Mouse (Mus musculus): ENCODE measurements at regions not wholly inside any gene's neighbourhood (a gene's known extent, or its start where the extent isn't known, plus 50 kb on each side); places are given as distances from the start of the nearest gene placed in this dataset.

DNA sequence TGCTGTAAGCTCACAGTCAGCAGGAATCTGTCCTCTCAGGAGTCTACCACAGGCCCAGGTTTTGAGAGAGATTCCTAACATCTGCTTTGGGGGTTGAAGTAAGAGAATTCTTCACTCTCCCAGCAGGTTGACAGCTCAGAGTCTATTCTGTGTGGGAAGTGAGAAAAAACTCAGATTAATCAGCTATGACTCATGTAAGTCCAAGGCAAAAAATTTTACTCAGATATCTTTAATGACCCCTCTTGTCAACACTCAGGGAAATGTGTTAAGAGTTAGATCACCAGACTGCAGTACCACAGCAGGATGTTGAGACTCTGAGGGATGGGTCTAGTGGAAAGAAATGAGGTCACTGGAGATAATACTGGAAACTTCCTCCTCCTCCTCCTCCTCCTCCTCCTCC is 688.4 kb downstream of the Hs3st4 start:
- DNase-seq (ENCODE audit: low spot score in 2 of 2): no peak

DNA sequence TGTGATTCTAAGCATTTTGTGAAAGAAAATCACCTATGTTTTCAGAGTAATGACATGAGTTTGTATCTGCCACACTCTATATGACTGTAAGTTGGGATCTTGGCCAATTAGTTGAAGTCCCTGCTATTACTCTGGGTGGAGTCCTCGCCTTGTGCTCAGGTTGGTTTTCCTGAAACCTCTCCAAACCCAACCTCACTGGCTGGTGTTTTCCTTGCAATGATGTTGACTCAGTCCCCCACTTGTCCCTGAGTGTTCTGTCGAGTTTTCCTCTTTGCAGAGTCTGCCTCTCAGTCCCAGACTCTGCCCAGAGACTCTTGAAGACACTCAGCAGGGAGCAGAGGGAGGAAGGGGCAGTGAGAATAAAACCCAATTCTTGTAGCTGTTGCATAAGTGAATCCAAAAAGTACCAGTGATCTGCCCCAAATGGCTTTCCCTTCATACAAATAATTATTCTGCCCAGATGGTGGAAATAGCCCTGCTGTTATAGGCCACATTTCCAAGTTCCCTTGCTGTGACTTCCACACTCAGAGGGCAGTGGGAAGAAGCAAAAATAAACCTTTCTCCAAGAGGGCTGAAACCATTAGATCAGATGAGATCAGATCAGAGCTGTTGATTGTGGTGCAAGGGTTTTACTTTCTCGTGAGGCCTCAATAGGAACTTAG is 694.3 kb downstream of the Hs3st4 start:
- DNase-seq (ENCODE audit: low spot score in 2 of 2): no peak

DNA sequence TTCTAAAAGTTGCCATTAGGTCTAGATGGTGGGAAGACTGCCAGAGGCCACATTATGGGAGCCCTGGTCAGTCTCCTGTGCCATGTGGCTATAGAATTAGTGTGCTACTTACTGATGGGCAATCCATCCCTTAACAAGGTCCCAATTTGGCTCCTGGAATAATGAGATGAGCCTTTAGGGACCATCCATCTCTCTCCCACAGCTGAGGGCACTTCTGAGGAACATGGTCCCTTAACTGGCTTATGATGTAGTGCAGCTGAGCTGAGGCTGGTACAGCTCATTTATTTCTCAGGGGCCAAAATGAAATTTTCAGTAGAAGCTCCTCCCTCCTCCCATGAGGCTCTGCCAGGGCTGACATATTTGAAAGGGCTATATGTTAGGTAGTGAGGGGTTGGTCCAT is 697.9 kb downstream of the Hs3st4 start:
- DNase-seq (ENCODE audit: low spot score in 2 of 2): no peak

DNA sequence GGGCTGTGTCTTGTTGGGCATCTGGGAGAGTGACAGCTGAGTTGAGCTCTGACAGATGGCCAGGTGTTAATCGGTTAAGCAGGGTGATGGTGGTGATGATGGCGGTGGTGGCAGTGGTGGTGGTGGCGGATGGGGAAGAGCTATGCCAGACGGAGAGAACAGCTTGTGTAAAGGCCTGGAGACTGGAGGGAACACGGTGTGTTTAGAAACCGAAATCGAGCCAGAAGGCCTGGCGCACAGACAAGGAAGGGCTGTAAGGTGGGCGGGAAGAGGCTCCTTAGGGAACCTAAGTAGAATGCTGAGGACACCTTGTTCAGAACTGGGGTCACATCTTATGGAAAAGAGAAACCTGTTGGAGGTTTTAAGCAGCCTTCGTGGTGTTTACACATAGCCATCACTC is 698.5 kb downstream of the Hs3st4 start:
- no peak for DNase-seq (ENCODE audit: low spot score in 2 of 2)

DNA sequence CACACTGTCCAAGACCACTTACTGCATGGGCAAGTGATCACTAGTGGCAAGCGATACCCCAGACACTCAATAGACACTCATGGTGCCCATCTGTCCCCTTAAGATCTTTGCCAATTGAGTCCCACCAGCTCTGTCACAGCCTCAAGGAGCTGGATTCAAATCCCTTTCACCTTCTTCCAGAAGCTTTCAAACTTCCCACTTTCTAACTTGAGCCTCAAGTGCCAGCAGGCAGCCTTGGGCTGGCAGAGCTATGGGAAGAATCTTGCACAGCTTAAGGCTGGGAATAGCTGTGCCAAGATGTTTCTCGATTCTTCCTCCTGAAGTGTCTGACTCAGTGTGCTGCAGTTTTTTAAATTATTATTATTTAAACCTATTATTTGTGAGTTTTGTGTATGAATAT is 699.2 kb downstream of the Hs3st4 start:
- no peak for DNase-seq (ENCODE audit: low spot score in 2 of 2)

DNA sequence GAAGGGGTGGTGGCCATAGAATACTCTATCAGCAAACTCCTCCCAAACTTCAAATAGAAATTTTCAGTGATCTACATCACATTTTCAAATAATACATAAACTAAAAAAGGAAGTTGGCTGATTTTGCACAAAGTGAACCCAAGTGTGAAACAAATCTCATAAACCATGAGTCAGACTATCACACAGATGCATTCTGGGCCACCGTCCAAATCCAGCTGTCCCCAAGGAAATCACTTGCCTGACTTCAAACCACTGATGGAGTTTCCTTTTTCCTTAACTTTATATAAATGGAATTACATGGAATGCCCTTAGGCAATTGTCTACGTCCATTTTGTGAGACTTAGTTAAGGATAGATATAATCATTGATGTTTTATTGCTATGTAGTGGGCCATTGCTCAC is 702.8 kb downstream of the Hs3st4 start:
- DNase-seq (ENCODE audit: low spot score in 2 of 2): no peak

DNA sequence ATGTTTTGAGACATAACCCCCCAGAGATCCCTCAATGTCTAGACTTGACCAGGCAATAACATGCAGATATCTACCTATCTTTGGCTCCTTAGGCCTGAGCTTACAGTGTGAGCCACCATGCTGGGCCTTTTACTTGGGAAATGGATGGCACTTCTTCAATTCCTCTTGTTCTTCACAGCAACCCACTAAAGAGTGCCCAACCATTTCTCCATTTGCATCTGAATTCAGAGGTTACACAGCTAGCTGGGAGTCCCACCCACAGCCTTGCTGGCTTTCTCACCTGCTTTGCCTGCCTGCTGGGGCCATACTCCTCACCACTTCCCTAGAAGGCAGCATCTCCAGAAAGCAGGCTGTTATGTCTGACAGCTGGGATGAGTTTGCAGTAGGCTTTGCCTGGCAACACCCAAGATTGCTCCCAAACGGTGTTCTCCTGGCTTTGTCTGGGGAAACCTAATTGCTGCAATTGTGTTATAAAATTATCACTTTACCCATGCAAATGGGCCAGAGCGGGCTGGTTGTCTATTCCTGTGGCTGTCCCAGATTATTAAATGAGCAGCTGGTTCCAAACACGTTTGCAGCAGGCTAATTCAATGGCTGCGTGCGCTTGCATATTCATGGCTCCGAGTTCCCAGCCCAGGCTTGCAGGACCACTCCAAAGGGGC is 721.6 kb downstream of the Hs3st4 start:
- no peak for DNase-seq (ENCODE audit: low spot score in 2 of 2)

DNA sequence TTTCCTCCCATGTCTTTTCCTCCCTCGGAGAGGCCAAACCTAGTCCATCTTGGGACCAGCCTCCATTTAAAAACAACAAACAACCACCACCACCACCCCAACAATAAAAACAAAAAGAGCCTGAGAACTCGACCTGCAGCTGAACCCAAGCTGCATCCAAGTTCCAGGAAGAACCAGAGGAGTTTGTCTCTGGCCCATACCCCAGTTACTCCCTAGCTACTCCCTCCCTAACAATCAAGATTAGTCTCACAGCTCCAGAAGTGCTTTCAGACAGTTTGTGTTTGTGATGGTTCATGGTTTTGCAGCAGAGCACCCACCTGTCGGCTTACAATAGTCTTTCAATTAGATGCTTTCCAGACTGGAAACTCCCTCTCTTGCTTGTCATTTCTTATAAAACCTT is 724.5 kb downstream of the Hs3st4 start:
- no peak for DNase-seq (ENCODE audit: low spot score in 2 of 2)

DNA sequence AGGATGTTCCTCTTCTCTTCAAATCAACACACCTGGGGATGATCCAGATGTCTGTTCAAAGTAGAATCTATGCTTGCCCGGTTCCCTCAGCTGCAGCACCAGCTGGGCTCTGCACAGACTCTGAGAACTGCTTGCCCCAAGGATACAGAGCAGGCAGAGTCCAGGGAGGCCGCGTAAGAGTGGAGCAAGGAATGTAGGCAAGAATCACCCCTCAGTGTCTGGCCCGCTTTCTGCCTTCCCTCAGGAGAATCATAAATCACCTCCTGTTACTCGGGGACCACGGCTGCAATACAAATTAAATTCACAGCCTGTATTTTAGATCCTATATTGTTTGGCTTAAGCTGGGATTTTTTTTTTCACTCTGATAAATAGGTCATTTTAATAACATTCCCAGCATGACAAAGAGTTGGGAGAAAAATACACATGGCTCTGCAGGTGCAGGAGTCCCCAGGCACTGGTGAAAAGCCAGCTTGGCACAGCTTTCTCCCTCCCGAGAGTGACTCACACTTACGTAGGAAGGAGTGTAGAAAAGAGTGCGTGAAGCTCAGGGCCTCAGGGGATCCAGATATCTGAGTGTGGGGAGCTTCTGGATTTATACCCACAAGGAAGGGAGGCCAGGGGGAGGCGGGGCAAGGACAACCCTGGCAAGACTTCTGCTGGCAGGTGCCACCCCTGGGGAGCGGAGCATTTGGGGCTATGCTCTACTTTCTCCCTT is 726.3 kb downstream of the Hs3st4 start:
- DNase-seq (ENCODE audit: low spot score in 2 of 2): no peak

DNA sequence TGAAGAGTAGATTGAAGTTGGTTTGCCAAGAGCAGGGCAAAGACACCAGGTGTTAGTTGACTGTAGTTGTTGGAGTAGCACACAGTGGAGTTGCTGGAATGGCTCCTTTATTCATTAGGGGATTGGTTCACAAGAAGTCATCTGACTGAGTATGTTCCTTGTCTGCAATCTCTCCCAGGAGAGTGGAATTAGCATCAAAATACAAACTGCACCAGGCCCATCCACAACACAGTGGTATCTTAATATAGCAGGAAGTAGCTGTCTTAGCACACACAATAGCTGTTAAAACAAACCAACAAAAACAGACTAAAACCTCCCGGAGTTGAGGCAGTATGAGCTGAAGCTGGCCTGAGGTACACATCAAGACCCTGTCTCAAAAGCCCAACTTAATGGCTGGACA is 723.5 kb upstream of the Kdm8 start:
- no peak for DNase-seq (ENCODE audit: low spot score in 2 of 2)

DNA sequence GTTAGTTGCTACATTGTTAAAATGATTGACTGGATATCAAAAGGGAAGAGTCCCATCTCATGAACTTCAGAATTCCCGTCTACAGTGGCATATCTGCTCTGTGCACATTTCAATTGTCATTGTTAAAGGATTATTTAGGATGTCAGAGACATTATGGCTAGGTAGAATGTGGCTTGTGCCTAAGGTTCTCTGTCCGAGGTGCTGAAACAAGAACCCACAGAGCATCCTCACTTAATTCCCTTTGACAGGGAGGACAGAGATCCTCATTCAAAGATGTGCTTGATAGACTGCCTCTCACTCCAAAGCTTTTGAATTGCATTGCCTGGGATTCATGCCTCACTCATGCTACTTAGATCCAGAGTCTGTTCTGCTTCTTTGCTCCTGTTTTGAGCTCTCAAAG is 702.4 kb upstream of the Kdm8 start:
- no peak for DNase-seq (ENCODE audit: low spot score in 2 of 2)

DNA sequence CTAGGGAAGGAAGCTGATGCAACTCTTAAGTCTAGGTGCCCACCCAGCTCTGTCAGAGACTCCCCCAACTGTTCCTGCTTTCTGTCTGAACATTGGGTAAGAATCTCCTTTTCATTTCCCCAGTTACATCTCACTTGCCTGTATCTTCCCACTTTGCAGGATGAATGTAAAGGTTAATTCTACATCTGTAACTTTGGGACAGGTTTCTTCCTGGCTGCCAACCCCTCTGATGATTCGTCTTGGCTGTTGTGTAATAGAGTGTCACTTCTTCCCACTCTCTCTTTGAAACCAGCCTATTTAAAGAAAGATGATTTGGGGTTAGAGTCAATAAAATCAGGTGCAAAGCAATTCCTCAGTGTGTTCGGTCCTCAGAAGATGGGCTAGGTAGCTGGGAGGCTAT is 698.2 kb upstream of the Kdm8 start:
- DNase-seq (ENCODE audit: low spot score in 2 of 2): no peak

DNA sequence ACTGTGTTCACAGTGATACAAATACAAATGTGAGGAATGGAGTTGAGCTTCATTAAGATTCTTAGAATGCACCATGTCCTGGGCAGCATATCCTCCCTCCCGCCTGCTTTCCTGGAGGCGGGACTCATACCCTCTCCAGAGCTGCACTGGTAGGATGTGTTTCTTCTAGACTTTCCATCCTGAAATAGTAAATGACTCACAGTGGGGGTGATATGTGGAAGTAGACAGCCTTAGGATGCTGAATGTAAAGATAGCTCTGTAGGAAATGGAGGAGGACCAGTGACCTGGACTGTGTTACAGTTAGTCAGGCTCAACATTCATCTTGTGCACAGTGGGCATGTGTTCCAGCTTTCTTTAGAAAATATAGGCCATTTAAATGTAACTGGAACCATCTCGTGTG is 696.1 kb upstream of the Kdm8 start:
- no peak for DNase-seq (ENCODE audit: low spot score in 2 of 2)

DNA sequence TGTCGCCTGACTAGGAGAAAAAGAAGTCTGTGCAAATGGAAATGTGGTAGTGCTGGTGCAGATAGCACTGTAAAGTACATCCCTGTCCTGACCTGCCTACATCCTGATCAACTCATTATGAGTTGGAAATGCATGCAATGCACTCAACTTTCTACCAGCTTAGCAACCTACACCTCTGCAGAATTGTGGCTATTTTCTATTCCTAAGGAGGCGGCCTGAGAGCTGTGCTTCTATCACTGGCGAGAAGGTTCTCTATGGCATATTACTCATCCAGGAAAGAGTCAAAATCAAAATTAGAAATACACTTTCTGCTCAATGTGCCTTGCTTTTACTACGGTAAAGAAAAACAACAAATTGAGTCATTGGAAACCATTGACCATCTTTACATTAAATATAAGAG is 685.4 kb upstream of the Kdm8 start:
- DNase-seq (ENCODE audit: low spot score in 2 of 2): no peak

DNA sequence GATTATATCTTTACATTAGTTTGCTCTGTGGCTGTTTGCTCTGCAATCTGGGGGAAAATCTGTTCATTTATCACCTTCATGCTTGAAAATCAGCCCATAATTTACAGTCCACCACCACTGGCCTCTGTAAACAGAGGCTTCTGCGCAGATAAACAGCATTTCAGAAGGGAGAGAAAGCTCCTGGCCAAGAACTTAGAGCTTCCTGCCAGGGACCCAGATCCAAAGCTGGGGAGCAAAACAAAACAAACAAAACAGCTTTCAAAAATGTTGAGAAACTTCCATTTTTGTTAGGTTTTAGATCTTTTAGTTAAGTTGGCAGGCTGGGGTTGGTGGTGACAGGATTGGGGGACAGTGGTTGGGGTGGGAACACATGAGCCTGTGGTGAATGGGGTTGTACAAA is 666.7 kb upstream of the Kdm8 start:
- no peak for DNase-seq (ENCODE audit: low spot score in 2 of 2)

DNA sequence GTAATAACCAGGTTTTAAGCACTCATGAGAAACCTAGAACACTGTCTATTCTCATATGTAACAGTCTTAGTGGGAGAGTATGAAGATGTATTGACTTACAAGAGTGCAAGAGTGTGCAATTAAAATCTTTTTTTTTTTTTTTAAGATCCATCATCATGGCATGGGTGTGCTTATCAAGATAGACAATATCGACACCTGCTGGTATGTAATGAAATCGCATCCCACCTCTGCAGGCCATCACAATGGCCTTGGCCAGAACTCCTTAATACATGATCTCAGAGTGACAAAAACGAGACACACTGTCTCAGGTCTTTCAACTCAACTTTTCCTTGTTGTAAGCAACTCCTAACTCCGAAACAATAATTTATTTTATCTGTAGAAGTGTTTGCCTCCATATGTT is 661.7 kb upstream of the Kdm8 start:
- no peak for DNase-seq (ENCODE audit: low spot score in 2 of 2)

DNA sequence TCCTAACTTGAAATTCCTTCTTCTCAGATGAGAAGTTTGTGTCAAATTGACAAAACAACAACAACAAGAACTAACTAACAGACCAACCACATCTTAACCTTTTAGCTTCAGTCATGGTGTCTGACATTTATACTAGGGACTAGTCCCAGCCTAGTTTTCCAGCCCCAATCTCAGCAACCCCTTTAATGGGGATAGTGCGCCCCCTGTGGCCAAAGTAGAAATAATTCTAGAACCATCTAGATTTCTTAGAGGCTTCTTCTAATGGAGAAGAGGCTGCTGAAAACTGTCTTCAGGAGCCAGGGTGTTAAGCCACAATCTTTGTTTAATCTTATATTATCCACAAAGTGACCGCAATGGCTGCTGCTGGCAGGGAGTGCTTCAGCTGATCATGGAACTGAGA is 659.5 kb upstream of the Kdm8 start:
- no peak for DNase-seq (ENCODE audit: low spot score in 2 of 2)

DNA sequence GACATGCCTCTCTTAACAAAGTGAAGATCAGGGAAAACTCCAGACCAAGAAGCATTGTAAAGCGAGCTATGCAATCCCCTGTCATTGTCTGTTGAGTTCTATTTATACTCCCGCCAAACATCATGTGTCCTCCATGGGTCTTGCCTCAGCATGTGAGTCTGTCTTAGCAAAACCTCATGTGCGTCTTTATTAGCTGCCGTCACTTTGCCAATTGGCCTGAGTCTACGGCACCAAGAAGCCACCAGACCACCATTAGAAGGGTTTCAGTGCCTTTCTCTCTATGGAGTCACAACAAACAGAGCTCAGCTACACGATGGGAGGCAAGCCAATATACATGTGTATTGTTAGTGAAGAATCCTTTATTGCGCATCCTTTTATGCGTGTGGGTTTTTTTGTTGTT is 658.6 kb upstream of the Kdm8 start:
- no peak for DNase-seq (ENCODE audit: low spot score in 2 of 2)

DNA sequence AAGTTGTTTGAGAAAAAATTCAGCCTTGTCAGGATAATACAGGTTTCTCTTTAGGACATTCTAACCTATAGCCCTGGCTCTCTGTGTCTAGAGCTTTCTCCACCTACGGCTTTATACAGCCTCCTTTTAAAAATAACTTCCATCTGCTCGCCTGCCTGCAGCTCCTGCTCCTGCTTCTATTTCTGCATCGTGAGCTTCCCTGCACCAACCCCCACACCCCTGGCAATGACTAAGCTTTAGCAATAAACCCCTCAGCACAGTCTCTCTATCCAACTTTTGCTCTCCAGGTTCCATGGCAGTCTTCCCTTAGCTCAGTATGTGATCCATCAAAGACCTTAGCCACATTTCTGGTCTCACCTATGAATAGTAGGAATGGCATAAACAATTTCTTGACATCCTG is 655.7 kb upstream of the Kdm8 start:
- no peak for DNase-seq (ENCODE audit: low spot score in 2 of 2)

DNA sequence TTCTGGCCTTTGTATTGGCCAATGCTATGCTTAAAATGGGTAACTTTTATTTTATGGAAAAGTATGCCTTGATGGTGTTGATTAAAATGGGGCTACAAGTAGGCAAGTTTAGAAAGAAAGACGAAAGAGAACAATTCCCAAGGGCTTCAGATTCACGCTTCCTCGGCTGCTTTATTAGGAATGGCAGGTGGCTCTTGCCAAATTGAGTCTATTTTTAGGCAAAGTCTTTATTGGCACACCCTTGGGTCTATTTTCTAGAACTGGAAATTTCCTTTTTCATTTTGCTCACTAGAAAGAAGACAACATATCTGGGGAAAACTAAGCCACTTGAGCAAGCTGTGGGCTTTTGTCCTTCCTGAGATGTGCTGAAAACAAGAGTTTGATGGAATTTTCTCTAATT is 641.4 kb upstream of the Kdm8 start:
- DNase-seq (ENCODE audit: low spot score in 2 of 2): no peak

DNA sequence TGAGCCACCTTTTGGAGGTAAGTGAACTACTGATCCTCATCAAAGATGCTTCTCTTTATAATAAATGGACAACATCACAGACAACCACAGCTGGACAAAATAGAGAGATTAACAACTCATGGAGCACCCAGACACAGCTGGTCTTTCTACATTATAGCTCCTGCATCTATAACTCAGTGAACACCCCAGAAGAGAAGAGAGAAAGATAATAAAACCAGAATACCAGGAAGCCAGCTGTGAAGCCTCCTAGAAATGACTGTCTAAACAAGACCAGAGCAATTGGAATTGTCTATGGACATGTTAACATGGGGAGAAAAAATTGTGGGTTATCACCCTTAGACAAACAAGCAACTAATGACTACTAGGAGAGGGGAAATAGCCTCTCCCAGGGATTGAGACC is 609.8 kb upstream of the Kdm8 start:
- DNase-seq (ENCODE audit: low spot score in 2 of 2): no peak

DNA sequence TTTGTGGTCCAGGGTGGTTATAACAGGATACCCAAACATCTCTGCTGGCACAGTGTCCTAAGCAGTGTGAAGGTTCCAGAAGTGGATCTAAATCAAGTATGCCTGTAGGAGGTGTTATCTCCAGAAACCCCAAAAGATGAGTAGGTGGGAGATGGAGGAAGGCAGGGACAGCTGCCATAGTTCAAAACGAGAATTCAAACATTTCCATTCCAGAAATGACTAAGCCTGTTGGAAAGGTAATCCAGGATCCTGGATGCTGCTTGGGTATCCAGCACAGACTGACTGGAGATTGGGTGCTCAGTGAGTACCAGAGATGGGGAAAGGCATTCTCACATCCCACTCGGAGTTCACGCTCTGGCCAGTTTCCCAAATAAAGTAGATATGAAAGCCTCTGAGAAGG is 607.9 kb upstream of the Kdm8 start:
- no peak for DNase-seq (ENCODE audit: low spot score in 2 of 2)

DNA sequence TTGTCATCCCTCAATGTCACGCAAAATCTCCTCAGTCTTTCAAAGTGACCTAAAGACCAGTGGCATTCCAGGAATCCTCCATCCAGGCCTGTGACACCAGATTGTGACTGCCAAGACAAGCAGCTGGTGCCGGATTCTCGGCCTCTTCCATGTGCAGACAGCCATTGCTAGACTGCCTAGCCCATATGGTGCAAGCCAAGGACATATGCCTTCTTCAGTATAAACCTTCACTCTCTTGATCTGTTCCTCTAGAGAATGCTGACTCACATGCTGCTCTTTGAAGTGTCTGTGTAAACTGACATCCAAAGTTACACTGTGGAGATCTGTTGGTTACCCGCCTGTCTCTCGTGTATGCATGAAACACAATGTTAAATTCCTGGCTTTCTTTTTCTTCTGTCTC is 589.4 kb upstream of the Kdm8 start:
- DNase-seq (ENCODE audit: low spot score in 2 of 2): no peak

Data from spleen, postnatal 10 days (tissue).